Mouse (Mus musculus) kidney, embryonic 14.5 days (tissue): ENCODE measurements around the gene Itpa. TPM values are rescaled to one million over a fixed set of nuclear protein-coding genes. Genes with fewer than 3 reads are reported as not detected.

Experiments
- ATAC-seq: fragments of 200-750 bp; cut with Nextera tagmentation; 2 replicates; pipeline ENCODE4 v1.8.0; 2017; ENCODE audit warnings: moderate number of reproducible peaks, mild to moderate bottlenecking, moderate TSS enrichment, moderate library complexity; ENCODE audit not compliant: low FRiP score, low TSS enrichment
- H3K27ac ChIP-seq: fragments of 300-500 bp; sonication (generic); 2 replicates; pipeline ENCODE4 v1.5.1; 2014; ENCODE audit warnings: low read depth, mild to moderate bottlenecking, low read length, moderate library complexity, mixed read lengths
- H3K27me3 ChIP-seq: fragments of 300-500 bp; sonication (generic); 2 replicates; pipeline ENCODE4 v1.6.1; 2014; ENCODE audit warnings: mild to moderate bottlenecking, low read length; ENCODE audit not compliant: control insufficient read depth, insufficient read depth
- H3K36me3 ChIP-seq: fragments of 300-500 bp; sonication (generic); 2 replicates; pipeline ENCODE4 v1.6.1; 2014; ENCODE audit warnings: low read length, mixed read lengths; ENCODE audit not compliant: control insufficient read depth, insufficient read depth
- H3K4me1 ChIP-seq: fragments of 300-500 bp; sonication (generic); 2 replicates; pipeline ENCODE4 v1.6.1; 2014; ENCODE audit warnings: low read length, mixed read lengths; ENCODE audit not compliant: control insufficient read depth, insufficient read depth
- H3K4me2 ChIP-seq: fragments of 300-500 bp; sonication (generic); replicated peaks from 2 replicates; pipeline ENCODE4 v1.6.1; 2014; ENCODE audit warnings: low read depth, mild to moderate bottlenecking, low read length
- H3K4me3 ChIP-seq: fragments of 300-500 bp; sonication (generic); 2 replicates; pipeline ENCODE4 v1.5.1; 2014; ENCODE audit warnings: mild to moderate bottlenecking, low read length
- H3K9ac ChIP-seq: fragments of 300-500 bp; sonication (generic); 2 replicates; pipeline ENCODE4 v1.6.1; 2014; ENCODE audit warnings: low read depth, mild to moderate bottlenecking, low read length, moderate library complexity
- H3K9me3 ChIP-seq: fragments of 300-500 bp; sonication (generic); 2 replicates; pipeline ENCODE4 v1.6.1; 2016; ENCODE audit warnings: low read length; ENCODE audit not compliant: control insufficient read depth
- WGBS: fragments of 180-500 bp; shearing (Covaris S2); extraction: QIAGEN DNeasy Blood & Tissue Kit; methylation state at CpG from one replicate; pipeline ENCODE4 v1.1.7; 2014; 5-methylcytosine and 5-hydroxymethylcytosine counted together
- polyA plus RNA-seq: library from polyadenylated mRNA; unstranded; fragments of >200 nt; fragmentation: Nextera tagmentation; extraction: Ambion mirVana; gene quantifications from 2 replicates; pipeline ENCODE4 v1.2.1, GENCODE M21; 2014

The Itpa gene
- polyA plus RNA-seq, 1 experiment from 2014 or later = 120 TPM

GRCm38 (mm10) chr2:130634739-130635411 lies 32.5 kb upstream of the Itpa start:
- H3K4me1 ChIP-seq = peaks cover 21% of the 10 kb centered on the region
- H3K27me3 ChIP-seq = peaks cover 42% of the 10 kb centered on the region
- ATAC-seq = peak; percentile 66
- peak overlapping the region; percentile 36 for H3K4me3 ChIP-seq
- WGBS = 1% methylated on average over 38 of the region's 38 CpGs
- no peak overlapping the region for H3K27ac ChIP-seq
- H3K9ac ChIP-seq = peak overlapping the region; percentile 50
- H3K36me3 ChIP-seq = no peaks in the 10 kb centered on the region
- no peaks in the 10 kb centered on the region for H3K9me3 ChIP-seq
- H3K4me2 ChIP-seq = peak overlapping the region; percentile 81

GRCm38 (mm10) chr2:130635847-130636246 lies 31.6 kb upstream of the Itpa start:
- Histone ChIP-seq H3K27me3 (peaks cover 42% of the 10 kb centered on the region), H3K9ac (peak overlapping the region; percentile 29), H3K4me2 (peak overlapping the region; percentile 81), H3K9me3 (no peaks in the 10 kb centered on the region), H3K36me3 (no peaks in the 10 kb centered on the region), H3K4me1 (peaks cover 21% of the 10 kb centered on the region), H3K27ac (no peak overlapping the region), H3K4me3 (peak overlapping the region; percentile 8)
- no peak for ATAC-seq
- 13% methylated on average over 21 of the region's 21 CpGs for WGBS

- peak; percentile 6; the same call in 1 of the 2 replicates for ATAC-seq
- Histone ChIP-seq H3K9me3 (no peaks in the 10 kb centered on the region), H3K4me3 (peak overlapping the region; percentile 21; the same call in 1 of the 2 replicates), H3K27me3 (peaks cover 42% of the 10 kb centered on the region), H3K36me3 (no peaks in the 10 kb centered on the region), H3K4me2 (peak overlapping the region; percentile 34), H3K27ac (peak overlapping the region; percentile 76), H3K9ac (peak overlapping the region; percentile 42; the same call in 1 of the 2 replicates), H3K4me1 (peaks cover 24% of the 10 kb centered on the region)
- 22% methylated on average over 16 of the region's 16 CpGs for WGBS
Observed at GRCm38 (mm10) chr2:130638101-130638611, 29.3 kb upstream of the Itpa start.

GRCm38 (mm10) chr2:130639276-130639675 lies 28.1 kb upstream of the Itpa start:
- Histone ChIP-seq H3K27me3 (peaks cover 35% of the 10 kb centered on the region), H3K4me2 (no peak overlapping the region), H3K9me3 (no peaks in the 10 kb centered on the region), H3K4me1 (peaks cover 22% of the 10 kb centered on the region), H3K36me3 (no peaks in the 10 kb centered on the region), H3K9ac (no peak overlapping the region), H3K4me3 (no peak overlapping the region), H3K27ac (no peak overlapping the region)
- no peak for ATAC-seq
- 81% methylated on average over 6 of the region's 6 CpGs for WGBS

- Histone ChIP-seq H3K9ac (0 out of 2 replicates have a peak overlapping the region, but pooled peaks have one; percentile 78), H3K27ac (no peak overlapping the region), H3K36me3 (no peaks in the 10 kb centered on the region), H3K4me3 (peak overlapping the region; percentile 71), H3K4me1 (peaks cover 3% of the 10 kb centered on the region; the same call in 1 of the 2 replicates), H3K9me3 (no peaks in the 10 kb centered on the region), H3K27me3 (peaks cover 14% of the 10 kb centered on the region; the same call in 1 of the 2 replicates), H3K4me2 (peak overlapping the region; percentile 78)
- no peak for ATAC-seq
- 53% methylated on average over 6 of the region's 6 CpGs for WGBS
Observed at GRCm38 (mm10) chr2:130641351-130642025, 25.9 kb upstream of the Itpa start.

- under 1% methylated on average over 17 of the region's 27 CpGs for WGBS
- Histone ChIP-seq H3K27me3 (peaks cover 7% of the 10 kb centered on the region; the same call in 1 of the 2 replicates), H3K9ac (peak overlapping the region; percentile 78), H3K27ac (no peak overlapping the region), H3K9me3 (no peaks in the 10 kb centered on the region), H3K36me3 (no peaks in the 10 kb centered on the region), H3K4me2 (peak overlapping the region; percentile 78), H3K4me1 (peaks cover 3% of the 10 kb centered on the region; the same call in 1 of the 2 replicates), H3K4me3 (peak overlapping the region; percentile 71)
- ATAC-seq = peak; percentile 55
Observed at GRCm38 (mm10) chr2:130642197-130642660, 25.2 kb upstream of the Itpa start.

GRCm38 (mm10) chr2:130642684-130643369 lies 24.6 kb upstream of the Itpa start, which contains the start of gene Lzts3:
TSS of gene Lzts3 (minus strand) at chr2:130642803.
- ATAC-seq = peak; percentile 96
- peak within 1 kb of the TSS; percentile 78 for H3K4me2 ChIP-seq
- peaks cover under 1% of the 10 kb centered on the region; the same call in 1 of the 2 replicates for H3K27me3 ChIP-seq
- H3K4me3 ChIP-seq = peak within 1 kb of the TSS; percentile 71
- H3K9ac ChIP-seq = peak within 1 kb of the TSS; percentile 78
- H3K4me1 ChIP-seq = peaks cover 3% of the 10 kb centered on the region; the same call in 1 of the 2 replicates
- H3K9me3 ChIP-seq = no peaks in the 10 kb centered on the region
- H3K36me3 ChIP-seq = no peaks in the 10 kb centered on the region
- WGBS = 3% methylated on average over 35 of the region's 40 CpGs
- no peak within 1 kb of the TSS for H3K27ac ChIP-seq

- no peaks in the 10 kb centered on the region for H3K27me3 ChIP-seq
- H3K9ac ChIP-seq = no peak overlapping the region
- H3K4me1 ChIP-seq = peaks cover 3% of the 10 kb centered on the region; the same call in 1 of the 2 replicates
- no peaks in the 10 kb centered on the region for H3K9me3 ChIP-seq
- ATAC-seq = no peak
- H3K27ac ChIP-seq = no peak overlapping the region
- no peak overlapping the region for H3K4me3 ChIP-seq
- no peaks in the 10 kb centered on the region for H3K36me3 ChIP-seq
- H3K4me2 ChIP-seq = no peak overlapping the region
- WGBS = 84% methylated on average over 4 of the region's 4 CpGs
Observed at GRCm38 (mm10) chr2:130645198-130645597, 22.2 kb upstream of the Itpa start.
